Mouse (Mus musculus) hindbrain, embryonic 15.5 days (tissue): Measurements from ENCODE around the gene C1qa. TPM values are rescaled to one million over a fixed set of nuclear protein-coding genes. Genes with fewer than 3 reads are reported as not detected.

ENCODE experiments used
- ATAC-seq: fragments of 200-750 bp; cut with Nextera tagmentation; 2 replicates; pipeline ENCODE4 v1.8.0; 2017; ENCODE audit warnings: low read depth, moderate number of reproducible peaks, moderate TSS enrichment; ENCODE audit not compliant: low FRiP score
- H3K27ac ChIP-seq: fragments of 300-500 bp; sonication (generic); replicated peaks from 2 replicates; pipeline ENCODE4 v1.5.1; 2015; ENCODE audit warnings: mild to moderate bottlenecking, inconsistent platforms
- H3K27me3 ChIP-seq: fragments of 300-500 bp; sonication (generic); 2 replicates; pipeline ENCODE4 v1.6.1; 2015; ENCODE audit warnings: control low read depth, inconsistent platforms
- H3K36me3 ChIP-seq: fragments of 300-500 bp; sonication (generic); 2 replicates; pipeline ENCODE4 v1.6.1; 2015; ENCODE audit warnings: control low read depth, inconsistent platforms
- H3K4me1 ChIP-seq: fragments of 300-500 bp; sonication (generic); replicated peaks from 2 replicates; pipeline ENCODE4 v1.6.1; 2015; ENCODE audit warnings: control low read depth, inconsistent platforms
- H3K4me2 ChIP-seq: fragments of 300-500 bp; sonication (generic); 2 replicates; pipeline ENCODE4 v1.6.1; 2015; ENCODE audit warnings: moderate library complexity, mild to moderate bottlenecking, inconsistent platforms
- H3K4me3 ChIP-seq: fragments of 300-500 bp; sonication (generic); 2 replicates; pipeline ENCODE4 v1.5.1; 2015; ENCODE audit warnings: mild to moderate bottlenecking, inconsistent platforms
- H3K9ac ChIP-seq: fragments of 300-500 bp; sonication (generic); 2 replicates; pipeline ENCODE4 v1.6.1; 2015; ENCODE audit warnings: inconsistent platforms
- H3K9me3 ChIP-seq: fragments of 300-500 bp; sonication (generic); 2 replicates; pipeline ENCODE4 v1.6.1; 2016; ENCODE audit warnings: control low read depth, inconsistent platforms
- WGBS: fragments of 180-500 bp; shearing (Covaris S2); methylation state at CpG from one replicate; pipeline ENCODE4 v1.1.7; 2015; 5-methylcytosine and 5-hydroxymethylcytosine counted together
- polyA plus RNA-seq: library from polyadenylated mRNA; unstranded; fragments of >200 nt; fragmentation: Nextera tagmentation; extraction: Ambion mirVana; gene quantifications from 2 replicates; pipeline ENCODE4 v1.2.1, GENCODE M21; 2015

The C1qa gene
- polyA plus RNA-seq, 1 experiment from 2014 or later: 30.8 TPM

DNA sequence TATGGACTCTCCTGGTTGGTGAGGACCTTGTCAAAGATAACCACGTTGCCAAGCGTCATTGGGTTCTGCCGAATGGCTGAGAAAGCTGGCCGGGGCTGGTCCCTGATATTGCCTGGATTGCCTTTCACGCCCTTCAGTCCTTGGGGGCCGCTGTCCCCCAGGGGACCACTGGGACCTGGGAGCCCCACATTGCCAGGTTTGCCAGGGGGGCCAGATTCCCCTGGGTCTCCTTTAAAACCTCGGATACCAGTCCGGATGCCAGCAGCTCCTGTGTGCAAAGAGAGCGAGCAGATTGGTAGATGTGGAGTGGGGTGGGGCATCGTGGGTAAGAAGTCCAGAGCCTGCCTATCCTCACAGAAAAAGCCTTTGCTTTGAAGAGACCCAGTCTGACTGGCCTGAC is 2.1 kb downstream of the C1qa start:
- no peak overlapping the region for H3K4me2 ChIP-seq
- peaks cover 25% of the 10 kb centered on the region for H3K27me3 ChIP-seq
- no peak overlapping the region for H3K27ac ChIP-seq
- H3K36me3 ChIP-seq: no peaks in the 10 kb centered on the region
- H3K4me3 ChIP-seq: no peak overlapping the region
- no peak overlapping the region for H3K9ac ChIP-seq
- peaks cover 13% of the 10 kb centered on the region for H3K4me1 ChIP-seq
- WGBS: 41% methylated on average over 10 of the region's 10 CpGs
- H3K9me3 ChIP-seq: no peaks in the 10 kb centered on the region
- no peak for ATAC-seq

- Histone ChIP-seq H3K9ac (no peak overlapping the region), H3K27me3 (peaks cover 28% of the 10 kb centered on the region), H3K4me1 (peaks cover 13% of the 10 kb centered on the region), H3K36me3 (no peaks in the 10 kb centered on the region), H3K4me3 (0 out of 2 replicates have a peak overlapping the region, but pooled peaks have one; percentile 3), H3K9me3 (no peaks in the 10 kb centered on the region), H3K27ac (no peak overlapping the region), H3K4me2 (peak overlapping the region; percentile 40)
- WGBS: 6% methylated on average over 15 of the region's 15 CpGs
- no peak for ATAC-seq
Measured at GRCm38 (mm10) chr4:136895861-136896260, 2.7 kb downstream of the C1qa start.

DNA sequence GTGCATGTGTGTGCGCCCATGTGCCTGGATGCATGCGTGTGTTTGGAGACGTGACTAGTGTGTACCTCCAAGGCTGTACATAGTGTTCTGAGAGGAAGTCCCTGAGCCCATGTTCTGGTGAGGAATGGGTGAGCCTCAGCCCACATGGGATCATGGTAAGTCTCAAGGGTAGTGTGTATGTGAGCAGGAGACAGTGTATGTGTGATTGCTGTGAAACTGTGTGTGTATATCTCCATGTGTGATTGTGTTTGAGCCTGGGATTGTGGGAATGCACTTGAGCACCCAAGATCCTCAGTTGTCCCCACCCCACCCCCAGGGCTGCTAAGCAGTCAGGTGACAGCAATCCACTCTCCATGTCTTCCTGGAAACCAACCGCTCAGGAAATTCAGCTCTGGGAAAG is 3.8 kb downstream of the C1qa start:
- 0 out of 2 replicates have a peak, but pooled peaks have one; percentile 17 for ATAC-seq
- H3K27ac ChIP-seq: no peak overlapping the region
- H3K9ac ChIP-seq: no peak overlapping the region
- no peaks in the 10 kb centered on the region for H3K36me3 ChIP-seq
- peaks cover 13% of the 10 kb centered on the region for H3K4me1 ChIP-seq
- H3K9me3 ChIP-seq: no peaks in the 10 kb centered on the region
- no peak overlapping the region for H3K4me3 ChIP-seq
- no peak overlapping the region for H3K4me2 ChIP-seq
- peaks cover 28% of the 10 kb centered on the region for H3K27me3 ChIP-seq
- 83% methylated on average over 4 of the region's 4 CpGs for WGBS

DNA sequence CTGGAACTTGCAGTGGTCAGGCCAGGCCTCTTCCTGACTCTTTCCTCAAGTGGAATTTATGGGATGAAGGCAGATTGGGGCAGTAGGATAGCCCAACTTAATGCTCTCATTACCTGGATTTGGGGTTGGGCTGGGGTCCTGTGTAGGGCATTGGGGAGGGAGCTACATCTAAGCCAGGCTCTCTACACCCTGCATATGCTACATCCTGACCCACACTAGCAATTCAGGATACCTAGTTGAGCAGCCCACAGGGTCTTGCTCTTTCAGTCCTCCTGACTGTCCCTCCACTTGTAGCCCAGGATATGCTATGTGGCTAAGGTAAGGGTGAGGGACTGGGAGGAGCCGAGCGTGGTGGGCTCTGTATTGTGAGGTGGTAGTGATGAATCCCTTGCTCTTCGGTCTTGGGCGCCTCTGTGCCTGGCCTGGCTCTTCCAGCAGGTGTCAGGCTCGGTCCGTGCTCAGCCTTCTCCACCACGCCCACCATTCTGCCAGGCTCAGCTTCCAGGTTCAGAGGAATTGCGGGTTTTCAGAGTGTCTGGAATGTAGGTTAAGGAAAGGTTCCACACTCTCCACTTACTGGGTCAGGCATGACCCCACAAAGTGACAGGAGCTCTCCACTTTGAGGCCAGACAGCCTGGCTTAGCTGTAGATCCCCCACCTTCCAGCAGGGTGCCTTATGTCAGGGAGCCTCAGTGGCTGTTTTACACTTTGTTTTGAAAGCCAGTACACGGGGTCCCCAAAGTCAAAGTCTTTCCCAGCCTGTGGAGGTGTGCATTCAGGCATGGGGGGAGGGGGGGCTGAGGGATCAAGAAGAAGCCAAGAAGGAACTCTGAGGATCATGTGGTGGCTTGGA is 4.7 kb downstream of the C1qa start:
- Histone ChIP-seq H3K9me3 (no peaks in the 10 kb centered on the region), H3K4me1 (peaks cover 13% of the 10 kb centered on the region), H3K9ac (no peak overlapping the region), H3K27ac (no peak overlapping the region), H3K27me3 (peaks cover 28% of the 10 kb centered on the region), H3K4me2 (no peak overlapping the region), H3K36me3 (no peaks in the 10 kb centered on the region), H3K4me3 (no peak overlapping the region)
- peak; percentile 89 for ATAC-seq
- 8% methylated on average over 9 of the region's 9 CpGs for WGBS

- Histone ChIP-seq H3K4me1 (peaks cover 13% of the 10 kb centered on the region), H3K4me2 (no peak within 1 kb of the TSS), H3K9me3 (no peaks in the 10 kb centered on the region), H3K36me3 (no peaks in the 10 kb centered on the region), H3K27me3 (peaks cover 28% of the 10 kb centered on the region), H3K4me3 (no peak within 1 kb of the TSS), H3K27ac (no peak within 1 kb of the TSS), H3K9ac (no peak within 1 kb of the TSS)
- WGBS: 68% methylated on average over 5 of the region's 5 CpGs
- no peak for ATAC-seq
Measured at GRCm38 (mm10) chr4:136892811-136893210, 5.8 kb downstream of the C1qa start, which contains the start of gene C1qc. TSS of gene C1qc (minus strand) at chr4:136893065.

DNA sequence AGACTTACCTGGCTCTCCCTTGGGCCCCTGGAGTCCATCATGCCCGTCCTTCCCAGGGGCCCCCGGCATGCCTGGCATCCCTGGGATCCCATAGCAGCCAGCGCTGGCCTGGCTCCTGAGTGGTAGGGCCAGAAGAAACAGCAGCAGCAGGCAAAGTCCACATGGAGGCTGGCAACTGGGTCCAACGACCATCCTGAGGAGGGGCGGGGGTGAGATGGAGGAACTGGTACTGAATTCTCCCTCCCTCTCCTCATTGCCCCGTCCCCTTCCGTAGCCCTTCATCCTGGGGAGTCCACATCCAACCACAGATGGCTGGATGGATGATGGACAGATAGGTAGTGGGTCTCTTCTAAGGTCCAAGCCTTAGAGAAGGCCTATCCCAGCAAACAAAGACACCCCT is 6.2 kb downstream of the C1qa start:
- Histone ChIP-seq H3K36me3 (no peaks in the 10 kb centered on the region), H3K27ac (no peak overlapping the region), H3K4me2 (no peak overlapping the region), H3K27me3 (peaks cover 28% of the 10 kb centered on the region), H3K4me1 (peaks cover 13% of the 10 kb centered on the region), H3K9ac (no peak overlapping the region), H3K9me3 (no peaks in the 10 kb centered on the region), H3K4me3 (no peak overlapping the region)
- WGBS: 67% methylated on average over 7 of the region's 7 CpGs
- ATAC-seq: no peak

- H3K4me1 ChIP-seq: peaks cover 10% of the 10 kb centered on the region
- 86% methylated on average over 4 of the region's 4 CpGs for WGBS
- ATAC-seq: no peak
- no peaks in the 10 kb centered on the region for H3K9me3 ChIP-seq
- H3K4me3 ChIP-seq: no peak overlapping the region
- peaks cover 18% of the 10 kb centered on the region for H3K27me3 ChIP-seq
- no peak overlapping the region for H3K27ac ChIP-seq
- H3K9ac ChIP-seq: no peak overlapping the region
- no peak overlapping the region for H3K4me2 ChIP-seq
- no peaks in the 10 kb centered on the region for H3K36me3 ChIP-seq
Measured at GRCm38 (mm10) chr4:136891115-136891514, 7.5 kb downstream of the C1qa start.

GRCm38 (mm10) chr4:136889981-136890380 is 8.6 kb downstream of the C1qa start:
- Histone ChIP-seq H3K9ac (no peak overlapping the region), H3K4me2 (no peak overlapping the region), H3K27ac (no peak overlapping the region), H3K4me3 (no peak overlapping the region), H3K27me3 (peaks cover 8% of the 10 kb centered on the region), H3K4me1 (peaks cover 5% of the 10 kb centered on the region; the same call in 1 of the 2 replicates), H3K36me3 (no peaks in the 10 kb centered on the region), H3K9me3 (no peaks in the 10 kb centered on the region)
- ATAC-seq: no peak
- WGBS: 87% methylated on average over 15 of the region's 15 CpGs

DNA sequence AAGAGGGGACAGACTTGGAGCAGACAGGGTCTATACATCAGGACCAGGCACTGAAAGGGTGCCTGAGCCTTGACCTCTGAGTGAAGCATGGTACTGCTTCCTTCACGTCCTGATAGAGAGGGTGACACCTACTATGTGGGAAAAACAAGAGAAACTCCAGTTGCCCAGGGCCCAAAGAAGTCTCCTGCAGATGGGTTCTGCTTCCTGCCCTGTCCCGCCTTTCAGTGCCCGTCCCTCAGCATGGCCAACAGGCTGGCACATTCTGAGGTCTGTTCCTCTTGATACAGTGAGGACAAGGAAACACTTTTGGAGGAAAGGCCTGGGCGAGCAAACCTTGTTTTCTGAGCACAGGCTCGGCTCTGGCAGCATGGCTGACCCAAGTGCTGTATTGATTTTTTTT is 10.9 kb downstream of the C1qa start:
- Histone ChIP-seq H3K4me2 (no peak overlapping the region), H3K4me1 (no peaks in the 10 kb centered on the region; the same call in 1 of the 2 replicates), H3K27me3 (peaks cover 2% of the 10 kb centered on the region; the same call in 1 of the 2 replicates), H3K27ac (no peak overlapping the region), H3K9me3 (no peaks in the 10 kb centered on the region), H3K36me3 (no peaks in the 10 kb centered on the region), H3K4me3 (no peak overlapping the region), H3K9ac (no peak overlapping the region)
- 65% methylated on average over 5 of the region's 5 CpGs for WGBS
- ATAC-seq: no peak

GRCm38 (mm10) chr4:136886101-136886500 is 12.5 kb downstream of the C1qa start, which contains the start of gene C1qb:
TSS of gene C1qb (minus strand) at chr4:136886187.
- 83% methylated on average over 7 of the region's 7 CpGs for WGBS
- ATAC-seq: no peak
- no peak within 1 kb of the TSS for H3K27ac ChIP-seq

DNA sequence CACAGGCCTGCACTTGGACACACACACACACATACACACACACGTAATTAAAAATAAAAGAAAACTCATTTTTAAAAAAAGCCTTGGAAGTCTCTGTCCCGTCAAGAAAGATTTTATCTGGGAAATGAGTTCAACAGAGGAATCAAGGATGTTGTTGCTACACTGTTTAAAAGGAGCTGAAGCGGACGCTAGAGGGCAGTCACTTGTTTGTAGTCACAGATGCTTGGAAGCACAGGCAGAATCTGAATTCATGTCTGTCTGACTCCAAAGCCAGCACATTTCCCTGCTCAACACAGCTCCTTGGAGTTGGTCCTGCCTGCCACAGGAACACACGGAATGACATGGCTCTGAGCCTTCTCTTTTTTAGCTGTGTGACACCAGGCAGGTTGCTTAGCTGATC is 20.0 kb downstream of the C1qa start:
- 23% methylated on average over 5 of the region's 5 CpGs for WGBS

More at GRCm38 (mm10) chr4:136886101-136886500, 12.5 kb downstream of the C1qa start, which contains the start of gene C1qb:
- Histone ChIP-seq H3K4me2 (no peak within 1 kb of the TSS), H3K9ac (no peak within 1 kb of the TSS), H3K9me3 (no peaks in the 10 kb centered on the region), H3K4me3 (no peak within 1 kb of the TSS), H3K36me3 (no peaks in the 10 kb centered on the region), H3K4me1 (no peaks in the 10 kb centered on the region; the same call in 1 of the 2 replicates), H3K27me3 (peaks cover under 1% of the 10 kb centered on the region; the same call in 1 of the 2 replicates)

GRCm38 (mm10) chr4:136878171-136878570 is 20.4 kb downstream of the C1qa start:
- Histone ChIP-seq H3K4me3 (no peak overlapping the region), H3K9ac (no peak overlapping the region), H3K9me3 (no peaks in the 10 kb centered on the region), H3K36me3 (no peaks in the 10 kb centered on the region), H3K27ac (no peak overlapping the region), H3K4me1 (0 out of 2 replicates have a peak, but pooled peaks cover 4% of the 10 kb centered on the region), H3K27me3 (no peaks in the 10 kb centered on the region), H3K4me2 (no peak overlapping the region)
- 55% methylated on average over 8 of the region's 8 CpGs for WGBS
- no peak for ATAC-seq

More for the DNA sequence above, 20.0 kb downstream of the C1qa start:
- ATAC-seq: no peak
- no peak overlapping the region for H3K4me3 ChIP-seq
- H3K27ac ChIP-seq: no peak overlapping the region
- H3K4me1 ChIP-seq: 0 out of 2 replicates have a peak, but pooled peaks cover 4% of the 10 kb centered on the region
- H3K27me3 ChIP-seq: no peaks in the 10 kb centered on the region
- no peaks in the 10 kb centered on the region for H3K9me3 ChIP-seq
- no peaks in the 10 kb centered on the region for H3K36me3 ChIP-seq
- no peak overlapping the region for H3K4me2 ChIP-seq
- H3K9ac ChIP-seq: no peak overlapping the region
